Mouse (Mus musculus) intestine, postnatal 0 days (tissue): ENCODE measurements around the gene Abcc9. TPM values are rescaled to one million over a fixed set of nuclear protein-coding genes. Genes with fewer than 3 reads are reported as not detected.

Experiments
- ATAC-seq: fragments of 200-750 bp; cut with Nextera tagmentation; 2 replicates; pipeline ENCODE4 v1.8.0; 2017; ENCODE audit warnings: mild to moderate bottlenecking, moderate TSS enrichment, moderate library complexity
- H3K27ac ChIP-seq: fragments of 300-500 bp; sonication (generic); 2 replicates; pipeline ENCODE4 v1.5.1; 2014; ENCODE audit warnings: mild to moderate bottlenecking, low read depth, low read length, moderate library complexity
- H3K27me3 ChIP-seq: fragments of 300-500 bp; sonication (generic); replicated peaks from 2 replicates; pipeline ENCODE4 v1.6.1; 2014; ENCODE audit warnings: low read length, mixed read lengths; ENCODE audit not compliant: control insufficient read depth, insufficient read depth
- H3K36me3 ChIP-seq: fragments of 300-500 bp; sonication (generic); 2 replicates; pipeline ENCODE4 v1.6.1; 2014; ENCODE audit warnings: mild to moderate bottlenecking, moderate library complexity; ENCODE audit not compliant: control insufficient read depth, insufficient read depth
- H3K4me1 ChIP-seq: fragments of 300-500 bp; sonication (generic); replicated peaks from 2 replicates; pipeline ENCODE4 v1.6.1; 2014; ENCODE audit warnings: antibody characterized with exemption, low read length, mixed read lengths; ENCODE audit not compliant: control insufficient read depth, insufficient read depth
- H3K4me2 ChIP-seq: fragments of 300-500 bp; sonication (generic); replicated peaks from 2 replicates; pipeline ENCODE4 v1.6.1; 2014; ENCODE audit warnings: low read depth, mild to moderate bottlenecking, moderate library complexity
- H3K4me3 ChIP-seq: fragments of 300-500 bp; sonication (generic); 2 replicates; pipeline ENCODE4 v1.5.1; 2014; ENCODE audit warnings: low read depth, low read length
- H3K9ac ChIP-seq: fragments of 300-500 bp; sonication (generic); 2 replicates; pipeline ENCODE4 v1.6.1; 2014; ENCODE audit warnings: mild to moderate bottlenecking, low read depth, low read length
- H3K9me3 ChIP-seq: fragments of 300-500 bp; sonication (generic); 2 replicates; pipeline ENCODE4 v1.6.1; 2016; ENCODE audit warnings: mixed run types; ENCODE audit not compliant: control insufficient read depth
- CTCF ChIP-seq: sonication (generic); IDR thresholded peaks from 2 replicates; pipeline ENCODE4 v1.5.1; 2016; ENCODE audit warnings: low read depth, mild to moderate bottlenecking, control low read depth, antibody characterized with exemption, moderate library complexity
- WGBS: fragments of 180-500 bp; shearing (Covaris S2); extraction: QIAGEN DNeasy Blood & Tissue Kit; methylation state at CpG from one replicate; pipeline ENCODE4 v1.1.7; 2014; 5-methylcytosine and 5-hydroxymethylcytosine counted together
- polyA plus RNA-seq: library from polyadenylated mRNA; unstranded; fragments of >200 nt; fragmentation: Nextera tagmentation; extraction: Ambion mirVana; gene quantifications from 2 replicates; pipeline ENCODE4 v1.2.1, GENCODE M21; 2015

Gene Abcc9
- polyA plus RNA-seq, 1 experiment from 2014 or later, result 5.0 TPM

- no peak overlapping the region for H3K27ac ChIP-seq
- no peaks in the 10 kb centered on the region for H3K27me3 ChIP-seq
- no peaks in the 10 kb centered on the region for H3K9me3 ChIP-seq
- H3K4me3 ChIP-seq, result no peak overlapping the region
- H3K4me1 ChIP-seq, result no peaks in the 10 kb centered on the region
- no peak overlapping the region for H3K4me2 ChIP-seq
- no peak for TF ChIP-seq CTCF
- H3K36me3 ChIP-seq, result no peaks in the 10 kb centered on the region
- WGBS, result 69% methylated on average over 10 of the region's 10 CpGs
- no peak for ATAC-seq
- no peak overlapping the region for H3K9ac ChIP-seq
Measured at GRCm38 (mm10) chr6:142614324-142614723, 87.8 kb downstream of the Abcc9 start.

GRCm38 (mm10) chr6:142612366-142612765 is 89.7 kb downstream of the Abcc9 start:
- WGBS, result 86% methylated on average over 8 of the region's 8 CpGs
- Histone ChIP-seq H3K9me3 (no peaks in the 10 kb centered on the region), H3K4me2 (no peak overlapping the region), H3K27ac (no peak overlapping the region), H3K9ac (no peak overlapping the region), H3K4me1 (no peaks in the 10 kb centered on the region), H3K27me3 (no peaks in the 10 kb centered on the region), H3K36me3 (no peaks in the 10 kb centered on the region), H3K4me3 (no peak overlapping the region)
- TF ChIP-seq CTCF, result no peak
- no peak for ATAC-seq

- Histone ChIP-seq H3K4me2 (no peak overlapping the region), H3K27ac (no peak overlapping the region), H3K4me3 (no peak overlapping the region), H3K27me3 (no peaks in the 10 kb centered on the region), H3K9me3 (no peaks in the 10 kb centered on the region), H3K9ac (no peak overlapping the region), H3K36me3 (no peaks in the 10 kb centered on the region), H3K4me1 (no peaks in the 10 kb centered on the region)
- no peak for ATAC-seq
- TF ChIP-seq CTCF, result no peak
- 70% methylated on average over 9 of the region's 9 CpGs for WGBS
Measured at GRCm38 (mm10) chr6:142609401-142610373, 92.4 kb downstream of the Abcc9 start.

GRCm38 (mm10) chr6:142607080-142607479 is 95.0 kb downstream of the Abcc9 start:
- Histone ChIP-seq H3K9me3 (no peaks in the 10 kb centered on the region), H3K4me2 (no peak overlapping the region), H3K4me3 (no peak overlapping the region), H3K27me3 (no peaks in the 10 kb centered on the region), H3K27ac (no peak overlapping the region), H3K36me3 (no peaks in the 10 kb centered on the region), H3K9ac (no peak overlapping the region), H3K4me1 (no peaks in the 10 kb centered on the region)
- 54% methylated on average over 7 of the region's 7 CpGs for WGBS
- no peak for TF ChIP-seq CTCF
- no peak for ATAC-seq

- TF ChIP-seq CTCF, result no peak
- 75% methylated on average over 6 of the region's 6 CpGs for WGBS
- no peak overlapping the region for H3K4me3 ChIP-seq
- no peaks in the 10 kb centered on the region for H3K4me1 ChIP-seq
- H3K4me2 ChIP-seq, result no peak overlapping the region
- no peaks in the 10 kb centered on the region for H3K27me3 ChIP-seq
- no peak for ATAC-seq
- no peak overlapping the region for H3K27ac ChIP-seq
- H3K36me3 ChIP-seq, result no peaks in the 10 kb centered on the region
- no peak overlapping the region for H3K9ac ChIP-seq
- no peaks in the 10 kb centered on the region for H3K9me3 ChIP-seq
Measured at GRCm38 (mm10) chr6:142602772-142603171, 99.3 kb downstream of the Abcc9 start.

- H3K4me2 ChIP-seq, result no peak overlapping the region
- ATAC-seq, result no peak
- H3K4me1 ChIP-seq, result no peaks in the 10 kb centered on the region
- 71% methylated on average over 4 of the region's 4 CpGs for WGBS
- no peaks in the 10 kb centered on the region for H3K36me3 ChIP-seq
- no peak overlapping the region for H3K4me3 ChIP-seq
- H3K27me3 ChIP-seq, result no peaks in the 10 kb centered on the region
- H3K27ac ChIP-seq, result no peak overlapping the region
- H3K9ac ChIP-seq, result no peak overlapping the region
- no peak for TF ChIP-seq CTCF
- no peaks in the 10 kb centered on the region for H3K9me3 ChIP-seq
Measured at GRCm38 (mm10) chr6:142578831-142579230, 123.3 kb downstream of the Abcc9 start.
